Comparison of ENCODE assay signal across 8 mouse cellular contexts in genomic region chr2:33131500-33132092, GRCm38 (mm10). TPM values are rescaled to one million over a fixed set of nuclear protein-coding genes. Genes with fewer than 3 reads are reported as not detected.
DNase-seq lines count a peak whose midpoint lies in the region; ATAC-seq and TF ChIP-seq lines count a peak whose summit lies in the region.

Gene Garnl3, minus strand, starts transcription at chr2:33131654.

- peak within 1 kb of the TSS; percentile 94 for H3K4me3 ChIP-seq in E14TG2a.4 (replicated peaks; ENCODE audit: low read length)
- H3K4me3 ChIP-seq in liver, embryonic 16.5 days (ENCODE audit: low read depth, low read length) = peak within 1 kb of the TSS; percentile 67
- H3K4me3 ChIP-seq in neural tube, embryonic 13.5 days = peak within 1 kb of the TSS; percentile 65

- intact Hi-C loops in heart, postnatal 10 days (cut with DNase I) = loop anchor here (2.0 kb wide), 2 partner anchors 107 to 141 kb away; no protein-coding TSS in a partner anchor

- peak within 1 kb of the TSS; percentile 93 for H3K4me2 ChIP-seq in liver, embryonic 16.5 days (ENCODE audit: low read depth, low read length)
- H3K4me2 ChIP-seq in neural tube, embryonic 13.5 days = peak within 1 kb of the TSS; percentile 98

- no peak for ATAC-seq in liver, embryonic 16.5 days (ENCODE audit: low read depth)
- ATAC-seq in neural tube, embryonic 13.5 days (ENCODE audit: low read depth) = peak; percentile 49

- H3K4me1 ChIP-seq in E14TG2a.4 (replicated peaks; ENCODE audit: low read depth, low read length) = peaks cover 32% of the 10 kb centered on the region
- peaks cover 21% of the 10 kb centered on the region for H3K4me1 ChIP-seq in liver, embryonic 16.5 days (ENCODE audit: control insufficient read depth, low read depth, low read length)
- H3K4me1 ChIP-seq in neural tube, embryonic 13.5 days (replicated peaks) = peaks cover 24% of the 10 kb centered on the region

- peaks cover 18% of the 10 kb centered on the region for H3K27me3 ChIP-seq in E14TG2a.4 (ENCODE audit: insufficient read depth, low read length)
- peaks cover 38% of the 10 kb centered on the region for H3K27me3 ChIP-seq in liver, embryonic 16.5 days (ENCODE audit: control insufficient read depth, insufficient read depth, low read depth, low read length)
- H3K27me3 ChIP-seq in neural tube, embryonic 13.5 days = peaks cover 29% of the 10 kb centered on the region

- no peaks in the 10 kb centered on the region for H3K9me3 ChIP-seq in E14TG2a.4 (ENCODE audit: low read length)
- no peaks in the 10 kb centered on the region for H3K9me3 ChIP-seq in liver, embryonic 16.5 days (replicated peaks; ENCODE audit: control insufficient read depth, low read length)
- H3K9me3 ChIP-seq in neural tube, embryonic 13.5 days = no peaks in the 10 kb centered on the region

- WGBS in liver, embryonic 16.5 days (ENCODE audit: insufficient replicate concordance) = 1% methylated on average over 22 of the region's 22 CpGs
- 1% methylated on average over 22 of the region's 22 CpGs for WGBS in neural tube, embryonic 13.5 days

- DNase-seq in adrenal gland, postnatal 4 days (ENCODE audit: low spot score in 2 of 2) = peak; percentile 15 to 44
- peak; percentile 36 for DNase-seq in fibroblast of lung, adult 2 months (ENCODE audit: low read depth)
- DNase-seq in heart, postnatal 10 days = peak; percentile 76 to 83
- DNase-seq in layer of hippocampus, adult 11-12 months (ENCODE audit: low spot score) = peak; percentile 74
- DNase-seq in thymus, postnatal 10 days (ENCODE audit: low spot score in 2 of 2) = peak; percentile 61 to 63

- H3K27ac ChIP-seq in liver, embryonic 16.5 days (ENCODE audit: low read length) = no peak within 1 kb of the TSS; the same call in 1 of the 2 replicates
- 0 out of 2 replicates have a peak within 1 kb of the TSS, but pooled peaks have one; percentile 2 for H3K27ac ChIP-seq in neural tube, embryonic 13.5 days (replicated peaks)

- H3K9ac ChIP-seq in liver, embryonic 16.5 days (ENCODE audit: low read depth, low read length) = no peak within 1 kb of the TSS; the same call in 1 of the 2 replicates
- peak within 1 kb of the TSS; percentile 55 for H3K9ac ChIP-seq in neural tube, embryonic 13.5 days

- H3K36me3 ChIP-seq in E14TG2a.4 (ENCODE audit: insufficient read depth, low read length) = peaks cover 5% of the 10 kb centered on the region; the same call in 1 of the 2 replicates
- no peaks in the 10 kb centered on the region for H3K36me3 ChIP-seq in liver, embryonic 16.5 days (ENCODE audit: control insufficient read depth, insufficient read depth)
- peaks cover 5% of the 10 kb centered on the region; the same call in 1 of the 2 replicates for H3K36me3 ChIP-seq in neural tube, embryonic 13.5 days

- TF ChIP-seq CTCF in E14TG2a.4 (conservative IDR thresholded peaks at IDR 0.05; ENCODE audit: low read length) = peak; percentile 51

RNA-seq across cellular contexts. Expression of gene Garnl3, which starts in this region (rescaled TPM):
- total RNA-seq in adrenal gland, postnatal 4 days (2021) = 10 to 100 TPM; 35.7 to 39.7 TPM
- total RNA-seq in heart, postnatal 10 days (2021) = 1 to 10 TPM; 9.2 to 9.9 TPM
- polyA plus RNA-seq in liver, embryonic 16.5 days (2015; fragmentation: Nextera tagmentation; extraction: Ambion mirVana) = 1.0 and 1.1 TPM in 2 replicates
- polyA plus RNA-seq in neural tube, embryonic 13.5 days (2015; fragmentation: Nextera tagmentation; extraction: Ambion mirVana) = 27.6 and 33.4 TPM in 2 replicates

Comparison
In these comparisons a context has a peak if more than half of its experiments do, and no peak if none do; other contexts are left out.
1. RNA of gene Garnl3 (polyA plus RNA-seq): 27.6 to 33.4 TPM in neural tube, embryonic 13.5 days; 1.0 to 1.1 TPM in liver, embryonic 16.5 days; every median in the first group is over 10 times any median in the second.
2. DNase-seq: peak in every context shown above with its lines; median percentile 80 in heart, postnatal 10 days; 74 in layer of hippocampus, adult 11-12 months; 62 in thymus, postnatal 10 days; 36 in fibroblast of lung, adult 2 months; 30 in adrenal gland, postnatal 4 days.
3. Peak in every context shown above with its lines, with median percentiles within 50 percentile points of each other: H3K4me3 ChIP-seq.